Mouse (Mus musculus): Measurements from ENCODE around the gene Gpx3.

GRCm38 (mm10) chr11:54929290-54929689 lies 27.0 kb downstream of the Gpx3 start:
- TF ChIP-seq CTCF (IDR thresholded peaks at IDR 0.05) (no peak), EP300 (IDR thresholded peaks at IDR 0.05) (no peak)
